Mouse (Mus musculus): ENCODE data around the gene Ankrd26.

Gene Ankrd26

DNA sequence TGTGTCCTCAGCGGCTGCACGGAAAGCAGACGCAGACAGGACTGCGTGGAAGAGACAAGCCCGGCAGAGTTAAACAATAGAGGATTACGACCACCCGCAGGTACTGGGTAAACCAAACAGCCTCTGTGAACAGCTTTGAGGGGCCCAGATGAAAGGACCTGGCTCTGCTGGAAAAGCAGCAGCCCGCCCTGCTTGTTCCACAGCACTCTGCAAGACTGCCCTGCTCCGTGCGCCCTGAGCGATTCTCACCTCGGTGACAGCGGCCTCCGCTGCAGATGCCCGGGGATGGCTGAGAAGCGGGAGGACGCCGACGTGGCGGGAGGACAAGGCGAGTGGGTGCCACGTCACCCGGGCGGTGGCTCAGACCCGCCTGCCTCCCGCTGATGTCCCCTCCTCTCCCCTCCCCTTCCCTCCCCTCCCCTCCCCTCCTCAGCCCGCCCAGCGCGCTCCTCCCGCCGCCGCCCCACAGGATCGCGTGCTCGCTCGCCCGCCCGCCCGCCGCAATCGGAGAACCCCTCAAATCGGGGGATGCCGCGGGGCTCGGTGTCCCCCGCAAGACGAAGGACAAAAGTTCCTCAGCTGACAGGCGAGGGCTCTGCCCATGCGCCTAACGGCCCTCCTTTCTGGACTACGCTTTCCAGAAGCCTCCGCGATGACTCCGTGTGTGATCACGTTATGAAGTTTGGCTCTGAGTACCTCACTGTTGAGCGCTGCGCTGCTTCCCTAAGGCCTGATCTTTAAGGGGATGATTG, 82.9 kb downstream of the Ankrd26 start, which contains the start of gene Zfp9:
Gene Zfp9, minus strand, starts transcription at position 364 of the 752 bp plus-strand sequence.
- DNase-seq (ENCODE audit: low spot score) = peak; percentile 82

DNA sequence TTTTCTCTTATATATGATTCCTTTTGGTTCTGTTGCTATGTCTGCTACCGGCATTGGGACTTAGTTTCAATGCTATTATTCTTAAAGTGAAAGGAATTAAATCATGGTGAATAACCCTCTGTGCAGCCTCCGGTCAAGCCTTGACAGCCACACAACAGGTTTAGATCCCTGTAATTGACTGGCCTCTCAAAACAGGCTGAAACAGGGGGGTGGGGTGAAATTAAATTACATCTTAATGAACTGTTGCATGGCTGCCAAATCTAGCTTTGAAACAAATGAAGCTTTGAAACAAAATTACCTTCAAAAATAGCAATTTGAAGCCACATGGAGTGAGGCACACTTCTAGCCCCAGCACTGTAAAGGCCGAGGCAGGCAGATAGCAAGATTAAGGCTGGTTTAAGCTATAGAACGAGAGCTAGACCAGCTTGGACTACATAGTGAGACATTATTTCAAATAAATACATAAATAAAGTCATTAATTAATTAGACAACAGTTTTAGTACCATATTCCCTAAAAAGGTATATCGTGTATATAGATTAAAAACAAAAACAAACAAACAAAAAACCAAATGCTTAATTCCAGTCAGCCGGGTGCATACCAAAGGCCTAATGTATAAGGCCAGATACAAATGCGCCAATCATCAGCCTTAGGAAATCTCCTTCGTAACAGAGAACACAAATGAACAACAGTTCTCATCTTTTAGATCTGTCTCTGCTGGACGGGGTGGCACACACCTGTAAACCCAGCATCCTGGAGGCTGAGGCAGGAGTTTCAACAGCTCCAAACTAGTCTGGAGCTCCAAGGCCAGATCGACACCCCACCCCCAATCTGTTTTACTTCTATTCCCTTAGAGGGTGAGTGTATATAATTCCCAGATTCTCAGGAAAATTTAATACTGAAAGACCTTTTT, 83.9 kb downstream of the Ankrd26 start:
- no peak for DNase-seq (ENCODE audit: low spot score)

DNA sequence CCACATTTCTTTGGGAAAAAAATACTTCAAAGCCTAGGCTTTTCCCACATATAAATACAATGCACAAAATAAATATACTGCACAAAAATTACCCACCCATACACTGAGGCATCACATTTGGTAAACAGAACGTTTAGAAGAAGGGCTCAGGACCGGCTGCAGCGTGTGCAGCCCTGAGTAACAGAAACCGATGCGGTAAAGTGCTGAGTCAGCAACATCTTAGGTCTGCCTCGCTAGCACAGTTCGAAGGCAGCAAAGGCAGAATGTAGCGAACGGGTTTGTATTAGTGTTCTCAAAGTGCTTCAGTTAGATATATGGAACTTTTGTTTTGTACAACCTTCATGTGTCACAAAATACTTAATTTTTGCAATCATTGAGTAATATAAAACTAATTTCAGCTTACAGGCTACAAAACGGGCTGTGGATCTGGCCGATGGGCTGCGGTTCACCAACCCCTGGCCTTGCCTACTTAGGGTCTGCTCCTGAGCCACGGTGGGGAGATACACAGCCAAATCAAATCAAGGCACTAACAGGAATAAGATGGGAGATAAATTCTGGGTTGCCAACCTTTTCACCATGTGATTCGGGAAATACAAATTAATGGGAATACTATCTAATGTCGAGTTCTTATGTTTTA, 99.8 kb downstream of the Ankrd26 start:
- DNase-seq (ENCODE audit: low spot score) = no peak

GRCm38 (mm10) chr6:118457726-118458125, 104.3 kb downstream of the Ankrd26 start:
- no peak for DNase-seq (ENCODE audit: low spot score)

DNA sequence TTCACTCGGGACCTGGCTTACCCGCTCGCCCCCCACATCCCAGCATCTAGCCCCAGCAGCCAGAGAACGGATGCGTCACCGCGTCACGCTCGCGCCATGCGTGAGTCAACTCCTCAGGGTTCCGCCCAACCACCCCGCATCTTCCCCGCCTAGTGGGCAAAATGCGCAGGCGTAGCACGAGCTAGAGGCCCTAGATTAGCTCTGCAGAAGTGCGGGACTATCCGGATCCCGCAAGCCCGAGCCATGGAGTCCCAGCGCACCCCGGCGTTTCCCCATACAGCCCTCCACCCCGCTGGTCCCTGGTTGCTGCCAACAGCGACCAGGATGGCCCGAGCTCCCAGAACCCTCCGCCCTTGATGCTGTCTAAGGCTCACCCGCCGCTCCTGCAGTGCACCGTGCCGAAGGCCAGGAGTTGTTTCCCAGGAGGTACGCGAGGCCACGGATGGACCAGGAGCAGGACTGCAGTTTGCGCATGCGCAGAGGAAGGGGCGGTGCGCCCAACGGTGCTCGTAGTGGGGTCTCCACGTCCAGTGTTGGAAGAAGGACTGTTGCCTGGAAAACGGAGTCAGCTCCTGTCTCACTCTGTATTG, 106.9 kb downstream of the Ankrd26 start, which contains the start of gene Zfp248:
Gene Zfp248, minus strand, starts transcription at position 487 of the 590 bp plus-strand sequence.
- DNase-seq (ENCODE audit: low spot score) = peak; percentile 79

- no peak for DNase-seq (ENCODE audit: low spot score)
Observed at GRCm38 (mm10) chr6:118454452-118454851, 107.6 kb downstream of the Ankrd26 start.

Measured in ovary, adult 18-20 months (tissue).